Mouse (Mus musculus) cerebellum, adult 2 months (tissue): ENCODE results near the gene Gnl2.

Source experiments
- CTCF ChIP-seq: fragments of 200-500 bp; IDR thresholded peaks from 2 replicates; pipeline ENCODE4 v1.5.1; 2011; ENCODE audit warnings: low read depth, mild to moderate bottlenecking, control low read depth, low read length, moderate library complexity, borderline replicate concordance; ENCODE audit not compliant: insufficient read depth
- POLR2A ChIP-seq: fragments of 200-500 bp; IDR thresholded peaks from 2 replicates; pipeline ENCODE4 v1.6.1; 2011; ENCODE audit warnings: low read length, control low read depth, borderline replicate concordance; ENCODE audit not compliant: insufficient read depth

GRCm38 (mm10) chr4:125029891-125030614 is 13.7 kb downstream of the Gnl2 start:
- TF ChIP-seq POLR2A (peak; percentile 79), CTCF (no peak)
